Comparison of ENCODE assay signal across 28 mouse cellular contexts in the genomic region with DNA sequence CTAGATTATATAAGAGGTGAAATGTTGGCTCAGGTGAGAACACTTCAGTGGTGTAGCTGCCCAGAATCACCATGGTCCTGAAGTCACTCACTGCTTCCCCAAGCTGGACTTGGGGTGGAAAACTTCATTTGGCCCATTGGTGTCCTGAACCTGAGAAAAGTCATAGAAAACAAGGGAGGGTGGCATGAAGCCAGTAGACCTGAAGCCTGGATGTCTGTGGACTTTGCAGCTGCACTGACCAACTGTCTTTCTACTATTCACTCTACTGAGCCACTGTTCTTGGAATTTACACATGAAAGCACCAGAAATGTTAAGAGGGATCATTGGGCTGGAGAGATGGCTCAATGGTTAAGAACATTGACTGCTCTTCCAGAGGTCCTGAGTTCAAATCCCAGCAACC.
"Had no signal": no experiment of that assay in that cellular context is flagged by ENCODE, and none has a peak within 500 bp of the region (broad histone marks: within the 10 kb centered on the region; RNA-seq: fewer than 3 reads in every experiment).

No protein-coding gene starts in this region.

- H3K27me3 ChIP-seq: embryonic facial prominence, embryonic 12.5 days; embryonic facial prominence, embryonic 13.5 days; embryonic facial prominence, embryonic 15.5 days; forebrain, embryonic 12.5 days; forebrain, embryonic 13.5 days; forebrain, embryonic 15.5 days had no signal

- H3K27ac ChIP-seq: embryonic facial prominence, embryonic 10.5 days; embryonic facial prominence, embryonic 12.5 days; embryonic facial prominence, embryonic 13.5 days; forebrain, embryonic 10.5 days; forebrain, embryonic 12.5 days; forebrain, embryonic 13.5 days; forebrain, embryonic 15.5 days had no signal

- H3K9ac ChIP-seq: embryonic facial prominence, embryonic 12.5 days; embryonic facial prominence, embryonic 13.5 days; embryonic facial prominence, embryonic 15.5 days; forebrain, embryonic 12.5 days; forebrain, embryonic 13.5 days; forebrain, embryonic 15.5 days; forebrain, postnatal 0 days had no signal

- H3K4me1 ChIP-seq: embryonic facial prominence, embryonic 12.5 days; embryonic facial prominence, embryonic 13.5 days; forebrain, embryonic 12.5 days; forebrain, embryonic 13.5 days; forebrain, embryonic 15.5 days had no signal

- DNase-seq: cerebellum, adult 18-20 months; cerebellum, adult 2 months; cerebellum, adult 8-10 months; cerebellum, adult 9-10 months; cerebellum, adult 9-11 months; cerebellum, postnatal 10 days; cerebellum, postnatal 14 days; cerebellum, postnatal 25 days; cerebellum, postnatal 36 days; embryo, embryonic 11 days; forebrain, postnatal 0 days; gastrocnemius, adult 2 months; gastrocnemius, postnatal 10 days; gastrocnemius, postnatal 14 days; gastrocnemius, postnatal 25 days; gastrocnemius, postnatal 36 days; heart, adult 18-20 months had no signal

- H3K36me3 ChIP-seq: embryonic facial prominence, embryonic 10.5 days; embryonic facial prominence, embryonic 13.5 days; embryonic facial prominence, embryonic 15.5 days; forebrain, embryonic 10.5 days; forebrain, embryonic 12.5 days; forebrain, embryonic 15.5 days had no signal

- ATAC-seq: forebrain, embryonic 13.5 days; forebrain, embryonic 14.5 days; forebrain, embryonic 15.5 days; forebrain, embryonic 16.5 days; forebrain, postnatal 0 days had no signal

- H3K9me3 ChIP-seq: embryonic facial prominence, embryonic 10.5 days; embryonic facial prominence, embryonic 12.5 days; embryonic facial prominence, embryonic 15.5 days; forebrain, embryonic 12.5 days; forebrain, embryonic 15.5 days had no signal

- H3K4me2 ChIP-seq: embryonic facial prominence, embryonic 12.5 days; embryonic facial prominence, embryonic 13.5 days; embryonic facial prominence, embryonic 15.5 days; forebrain, embryonic 12.5 days; forebrain, embryonic 13.5 days; forebrain, embryonic 15.5 days had no signal

- H3K4me3 ChIP-seq: embryonic facial prominence, embryonic 10.5 days; embryonic facial prominence, embryonic 12.5 days; embryonic facial prominence, embryonic 13.5 days; embryonic facial prominence, embryonic 15.5 days; erythroblast, embryonic 14.5 days; forebrain, embryonic 10.5 days; forebrain, embryonic 12.5 days; forebrain, embryonic 13.5 days; forebrain, embryonic 15.5 days; gastrocnemius, adult 2 months had no signal
